Mouse (Mus musculus): ENCODE results near the gene Tpsg1.

Tpsg1 gene

DNA sequence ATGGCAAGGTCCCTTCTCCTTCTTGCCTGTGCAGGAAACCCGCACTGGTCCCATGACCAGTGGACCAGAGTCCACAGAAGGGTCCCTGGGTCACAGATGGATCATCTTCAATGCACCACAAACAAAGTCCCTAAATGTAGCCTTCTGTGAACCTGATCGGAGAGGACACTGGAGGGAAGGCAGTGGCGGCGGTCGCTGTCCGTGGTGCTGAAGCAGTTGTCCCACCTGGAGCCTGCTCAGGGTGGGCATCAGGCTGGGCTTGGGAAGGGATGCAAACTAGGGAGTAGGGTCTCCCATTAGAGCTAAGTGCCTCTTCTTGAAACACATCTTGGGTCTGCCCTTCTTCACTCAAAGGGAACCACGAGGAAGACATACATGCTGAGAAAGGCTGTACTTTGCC is 31.4 kb downstream of the Tpsg1 start:
- no peak for TF ChIP-seq GATA4 (IDR thresholded peaks at IDR 0.05; ENCODE audit: insufficient replicate concordance, low read length)

DNA sequence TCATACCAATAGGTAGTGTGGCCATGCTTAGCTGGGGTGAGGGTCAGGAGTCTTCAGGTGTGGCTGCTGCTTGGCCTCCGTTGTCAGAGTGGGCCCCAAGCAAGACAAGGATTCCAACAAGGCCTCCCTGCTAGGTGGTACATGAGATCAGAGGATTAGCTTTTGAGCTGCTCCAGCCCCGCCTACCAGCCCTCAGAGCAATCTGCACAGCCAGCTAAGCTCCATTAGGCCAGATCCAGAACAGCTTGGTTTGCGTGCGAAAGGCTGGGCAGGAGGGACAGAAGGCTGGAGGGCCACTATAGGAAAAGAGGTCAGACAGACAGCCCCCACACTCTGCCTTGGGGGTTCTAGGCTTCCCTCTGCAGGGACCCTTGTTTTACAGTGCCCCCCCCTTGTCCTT is 32.4 kb downstream of the Tpsg1 start:
- no peak for TF ChIP-seq GATA4 (IDR thresholded peaks at IDR 0.05; ENCODE audit: insufficient replicate concordance, low read length)

DNA sequence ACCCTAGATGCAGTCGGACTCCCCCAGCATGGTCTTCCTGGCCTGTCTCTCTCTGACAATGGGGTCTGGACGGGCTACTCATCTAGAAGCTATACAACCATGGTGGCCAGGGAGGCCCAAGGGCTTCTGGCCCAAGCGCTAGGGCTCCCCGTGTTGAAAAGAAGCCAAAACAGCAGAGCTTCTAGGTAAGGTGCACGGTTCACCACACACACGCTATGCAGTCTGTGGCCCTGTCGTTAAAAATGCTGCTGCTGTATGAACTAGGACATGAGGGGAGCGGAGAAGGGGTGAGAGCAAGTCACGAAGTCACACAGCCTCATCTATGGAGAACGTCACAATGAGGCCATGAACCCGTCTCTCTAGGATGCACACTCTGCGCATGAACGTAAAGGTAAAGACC is 33.2 kb downstream of the Tpsg1 start:
- TF ChIP-seq GATA4 (IDR thresholded peaks at IDR 0.05; ENCODE audit: insufficient replicate concordance, low read length): no peak

DNA sequence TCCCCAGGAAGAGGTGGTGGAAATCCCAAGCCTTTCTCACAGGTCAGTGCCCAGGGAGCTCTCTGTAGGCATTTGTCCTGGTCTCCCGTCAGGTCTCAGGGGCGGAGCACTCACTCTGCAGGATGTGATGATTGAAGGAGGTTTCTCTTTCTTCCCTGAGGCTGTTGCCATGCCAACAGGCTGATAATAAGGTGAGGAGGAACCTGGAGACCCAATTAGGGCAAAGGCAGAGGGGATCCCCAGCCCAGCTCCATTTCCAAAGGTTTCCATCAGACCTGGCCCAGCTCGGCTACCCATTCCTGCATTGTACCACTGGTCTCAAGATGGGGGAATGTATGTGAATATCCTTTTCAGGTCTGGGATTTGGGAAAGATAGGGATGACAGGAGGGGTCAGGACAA is 35.1 kb downstream of the Tpsg1 start:
- no peak for TF ChIP-seq GATA4 (IDR thresholded peaks at IDR 0.05; ENCODE audit: insufficient replicate concordance, low read length)

DNA sequence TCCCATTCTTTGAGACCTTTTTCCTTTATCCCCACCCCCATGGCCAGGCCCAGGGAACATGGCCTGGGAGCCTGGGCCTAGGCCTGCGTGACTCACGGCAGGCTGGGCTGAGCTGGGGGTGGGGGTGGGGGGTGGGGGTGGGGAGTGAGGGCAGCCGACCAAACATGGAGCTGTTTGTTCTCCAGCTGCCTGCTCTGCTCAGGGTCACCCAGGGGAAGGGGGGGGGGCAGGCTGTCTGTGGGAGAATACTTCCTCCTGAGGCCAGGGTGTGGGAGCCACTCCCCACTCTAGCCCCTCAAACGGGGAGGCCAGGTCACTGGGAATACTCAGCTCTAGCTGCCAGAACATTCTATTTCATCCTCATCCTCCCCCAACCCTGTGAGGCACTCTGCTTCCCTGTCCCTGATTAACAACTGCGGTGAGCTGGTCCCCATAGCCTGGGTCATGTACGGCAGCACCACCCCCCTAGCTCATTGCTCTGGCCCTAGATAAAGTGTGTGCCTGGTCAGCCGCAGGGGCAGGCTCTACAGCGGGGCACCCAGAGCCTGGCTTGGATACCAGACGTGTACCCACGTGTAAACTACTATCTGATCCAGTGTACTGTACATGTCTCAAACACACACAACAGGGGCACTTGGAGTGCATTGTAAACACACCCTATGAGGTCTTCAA is 36.3 kb downstream of the Tpsg1 start:
- no peak for TF ChIP-seq GATA4 (IDR thresholded peaks at IDR 0.05; ENCODE audit: insufficient replicate concordance, low read length)

DNA sequence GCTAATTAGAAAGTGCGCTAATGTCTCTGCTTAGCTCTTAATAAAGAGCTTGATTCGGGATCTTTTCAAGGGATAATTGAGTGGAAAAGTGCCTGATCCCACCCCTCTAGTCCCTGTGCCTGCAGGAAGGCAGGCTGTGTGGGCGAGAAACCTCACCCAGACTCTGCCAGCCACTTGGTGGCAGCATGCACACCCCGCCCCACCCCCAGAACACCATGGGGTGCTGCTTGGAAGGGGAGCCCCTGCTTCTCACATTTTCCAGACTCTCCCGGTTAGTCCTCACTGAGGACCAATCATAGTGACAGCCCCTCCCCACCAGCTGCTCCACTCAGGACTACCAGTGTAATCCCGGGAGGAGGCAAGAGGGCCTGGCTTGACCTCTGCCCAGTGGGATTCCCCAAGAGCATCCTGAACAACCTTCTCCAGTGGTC is 37.0 kb downstream of the Tpsg1 start:
- TF ChIP-seq GATA4 (IDR thresholded peaks at IDR 0.05; ENCODE audit: insufficient replicate concordance, low read length): no peak

DNA sequence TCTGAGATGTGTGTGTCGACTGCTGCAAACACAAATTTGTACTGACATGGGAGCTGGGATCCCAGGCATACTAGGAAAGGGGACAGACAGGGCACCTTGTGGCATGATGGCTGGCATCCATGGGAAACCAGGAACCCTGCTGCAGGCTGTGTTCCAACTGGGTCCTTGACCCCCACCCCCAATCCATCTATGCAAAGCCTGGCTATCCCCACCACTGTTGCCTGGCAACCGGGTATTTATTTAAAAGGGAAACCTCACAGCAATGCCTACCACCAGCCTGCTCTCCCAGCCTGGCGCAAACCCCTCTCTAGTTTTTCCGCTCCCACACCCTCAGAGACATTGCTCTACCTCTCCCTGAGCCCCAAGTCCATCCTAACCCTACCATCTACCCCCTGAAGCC is 38.3 kb downstream of the Tpsg1 start:
- no peak for TF ChIP-seq GATA4 (IDR thresholded peaks at IDR 0.05; ENCODE audit: insufficient replicate concordance, low read length)

DNA sequence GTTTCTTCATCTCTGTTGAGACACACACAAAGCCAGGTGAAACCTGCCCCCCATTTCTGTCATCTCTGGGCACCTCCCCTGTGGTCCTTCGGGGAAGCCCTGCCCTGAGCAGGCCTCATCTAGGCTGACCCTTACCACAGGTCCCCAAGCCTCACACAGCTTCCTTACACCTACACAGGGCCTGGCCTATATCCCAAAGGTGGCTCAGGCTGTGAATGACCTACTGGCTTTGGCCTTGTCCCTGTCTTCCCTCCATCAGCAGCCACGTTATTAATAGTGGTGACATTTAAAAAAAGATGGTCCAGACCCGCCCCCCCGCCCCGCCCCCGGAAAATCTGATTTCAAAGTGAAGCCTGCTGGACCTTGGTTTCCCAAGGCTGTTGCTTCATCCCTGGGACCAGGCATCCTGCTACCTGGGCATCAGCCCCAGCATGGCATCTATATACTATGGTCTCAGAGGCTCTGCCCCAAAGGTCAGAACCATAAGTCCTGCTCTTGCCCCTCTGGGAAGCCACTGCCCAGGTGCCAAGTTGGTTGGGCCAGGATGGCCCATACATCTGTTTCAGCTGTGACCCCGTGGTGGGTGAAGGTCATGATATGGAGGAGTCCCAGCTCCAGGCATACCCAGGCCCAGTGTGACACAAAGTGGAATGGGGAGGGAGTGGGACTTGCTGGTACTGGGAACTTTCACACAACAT is 39.4 kb downstream of the Tpsg1 start:
- TF ChIP-seq GATA4 (IDR thresholded peaks at IDR 0.05; ENCODE audit: insufficient replicate concordance, low read length): no peak

DNA sequence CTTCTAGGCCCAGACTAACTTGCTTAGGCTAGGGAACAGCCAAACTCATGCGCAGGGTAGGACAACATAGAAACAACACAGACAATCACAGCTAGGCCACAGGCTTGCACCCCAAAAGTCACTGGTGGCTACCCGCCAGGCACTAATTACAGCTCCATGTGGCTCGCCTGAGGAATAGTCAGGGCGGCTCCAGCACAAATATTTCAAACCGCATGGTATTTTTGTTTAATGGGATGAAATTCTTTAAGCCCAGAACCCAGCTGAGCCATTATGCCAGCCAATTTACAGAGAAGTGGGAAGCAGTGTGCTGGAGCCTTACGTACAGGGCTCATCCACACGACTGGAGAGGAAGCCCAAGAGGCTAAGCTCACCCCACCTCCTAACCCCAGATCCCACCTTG is 40.5 kb downstream of the Tpsg1 start:
- TF ChIP-seq GATA4 (IDR thresholded peaks at IDR 0.05; ENCODE audit: insufficient replicate concordance, low read length): no peak

DNA sequence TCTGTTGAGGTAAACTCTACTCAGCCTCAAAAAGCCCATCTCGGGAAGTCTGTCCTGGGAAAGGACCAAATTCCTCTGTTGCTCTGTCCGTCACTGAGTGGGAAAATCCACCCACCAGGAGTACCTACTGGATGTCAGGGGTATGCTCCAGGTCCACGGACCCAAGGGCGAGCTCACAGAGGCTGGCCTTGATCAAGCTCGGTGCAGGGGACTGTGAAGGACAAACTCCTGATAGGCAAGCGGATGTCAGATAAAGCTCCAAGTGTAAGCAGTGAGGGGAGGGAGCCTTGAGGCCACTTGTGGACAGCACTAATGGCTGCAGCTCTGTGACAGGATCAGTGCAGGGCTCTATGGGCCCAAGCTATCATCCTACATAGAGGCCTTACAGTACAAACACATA is 41.1 kb downstream of the Tpsg1 start:
- TF ChIP-seq GATA4 (IDR thresholded peaks at IDR 0.05; ENCODE audit: insufficient replicate concordance, low read length): no peak

DNA sequence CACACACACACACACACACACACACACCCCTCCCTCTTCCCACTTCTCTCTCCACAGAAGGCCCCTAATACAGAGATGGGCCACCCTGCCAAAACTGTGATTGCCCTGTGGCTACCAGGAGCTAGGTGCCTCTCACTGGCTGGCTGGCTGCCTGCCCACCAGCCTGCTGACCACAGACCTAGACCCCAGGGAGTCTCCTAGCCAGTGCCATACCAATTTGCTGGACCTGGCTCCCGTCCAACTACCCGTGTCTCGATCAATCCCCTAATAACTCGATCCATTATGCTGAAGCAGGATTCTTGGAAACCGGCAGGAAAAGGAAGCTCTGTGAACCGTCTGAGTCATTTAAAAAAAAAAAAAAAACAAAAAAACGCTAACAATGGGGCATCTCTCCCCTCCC is 41.7 kb downstream of the Tpsg1 start:
- no peak for TF ChIP-seq GATA4 (IDR thresholded peaks at IDR 0.05; ENCODE audit: insufficient replicate concordance, low read length)

DNA sequence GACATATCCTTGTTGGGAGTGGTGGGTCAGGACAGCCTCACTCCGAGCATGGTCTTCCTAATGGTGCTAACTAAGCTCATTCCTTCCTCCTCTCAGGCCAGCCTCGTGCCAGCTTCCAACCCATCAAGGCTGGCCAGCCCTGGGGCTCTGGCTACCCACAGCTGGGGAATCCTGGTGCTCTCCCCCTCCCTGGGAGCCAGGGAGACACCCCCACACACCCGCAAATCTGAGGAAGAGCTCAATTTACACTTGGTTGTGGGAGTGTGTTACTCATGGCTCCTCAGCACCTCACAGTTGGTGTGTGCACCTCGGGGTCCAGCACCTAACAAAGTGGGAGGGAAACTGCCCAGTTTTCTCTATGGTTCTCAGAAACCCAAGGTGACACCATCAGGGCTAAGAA is 42.2 kb downstream of the Tpsg1 start:
- TF ChIP-seq GATA4 (IDR thresholded peaks at IDR 0.05; ENCODE audit: insufficient replicate concordance, low read length): no peak

DNA sequence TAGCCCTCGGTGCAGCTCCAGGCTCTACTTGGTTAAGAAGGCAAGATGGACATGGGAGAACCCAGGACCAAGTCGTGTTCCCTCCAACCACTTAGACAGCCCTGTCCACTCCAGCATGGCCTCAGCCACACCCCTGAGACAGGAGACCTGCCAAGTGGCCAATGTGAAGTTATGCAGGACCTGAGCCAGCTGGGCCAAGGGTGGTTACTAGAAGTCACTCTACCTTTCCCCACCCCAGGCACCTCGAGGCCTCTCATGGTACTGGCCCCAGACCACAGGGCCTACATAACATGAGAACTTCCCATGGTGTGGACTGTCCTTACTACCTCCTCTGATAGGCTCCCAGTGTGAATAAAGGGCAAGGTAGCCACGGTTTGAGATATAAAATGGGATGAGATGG is 45.1 kb downstream of the Tpsg1 start:
- TF ChIP-seq GATA4 (IDR thresholded peaks at IDR 0.05; ENCODE audit: insufficient replicate concordance, low read length): no peak

DNA sequence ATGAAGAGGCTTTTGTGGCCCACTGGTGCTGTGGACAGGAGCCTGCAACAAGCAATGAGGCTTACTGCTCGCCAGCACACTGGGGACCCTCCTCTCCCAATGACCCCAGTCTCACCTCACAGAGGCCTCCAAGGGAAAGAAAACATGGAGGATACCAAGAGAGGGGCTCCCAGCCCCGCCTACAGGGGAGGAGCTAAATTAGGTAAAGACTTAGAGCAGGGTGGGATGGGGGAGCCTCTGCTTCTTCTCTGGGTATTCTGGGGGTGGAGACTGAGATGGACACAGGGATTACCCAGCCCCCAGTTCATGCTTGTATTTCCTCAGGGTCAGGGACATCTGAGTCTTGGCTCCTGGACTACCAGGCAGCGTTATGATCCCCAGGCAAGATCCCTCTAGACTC is 45.8 kb downstream of the Tpsg1 start:
- TF ChIP-seq GATA4 (IDR thresholded peaks at IDR 0.05; ENCODE audit: insufficient replicate concordance, low read length): no peak

DNA sequence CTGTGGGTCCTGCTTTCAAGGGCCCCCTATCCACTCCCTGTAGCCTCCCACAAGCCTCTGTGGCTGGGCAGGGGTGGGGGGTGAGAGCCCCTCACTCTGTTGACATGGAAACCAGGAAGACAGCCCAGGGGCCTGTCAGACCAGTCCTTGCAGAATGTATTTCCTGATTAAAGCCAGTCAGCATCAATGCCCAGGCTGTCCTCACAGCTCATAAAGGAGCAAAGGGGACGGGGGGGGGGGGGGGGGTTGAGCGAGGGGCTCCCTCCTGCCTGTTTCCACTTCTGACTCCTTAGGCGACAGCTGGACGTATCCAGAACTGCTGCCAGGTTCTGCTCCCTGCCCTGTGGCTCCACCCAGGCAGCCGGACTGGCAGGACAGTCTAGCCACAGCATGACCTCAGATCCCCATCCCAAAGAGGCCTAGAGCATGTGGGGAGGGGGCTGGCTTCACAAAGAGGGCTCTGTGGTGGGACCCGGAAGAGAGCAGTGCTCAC is 46.4 kb downstream of the Tpsg1 start:
- no peak for TF ChIP-seq GATA4 (IDR thresholded peaks at IDR 0.05; ENCODE audit: insufficient replicate concordance, low read length)

DNA sequence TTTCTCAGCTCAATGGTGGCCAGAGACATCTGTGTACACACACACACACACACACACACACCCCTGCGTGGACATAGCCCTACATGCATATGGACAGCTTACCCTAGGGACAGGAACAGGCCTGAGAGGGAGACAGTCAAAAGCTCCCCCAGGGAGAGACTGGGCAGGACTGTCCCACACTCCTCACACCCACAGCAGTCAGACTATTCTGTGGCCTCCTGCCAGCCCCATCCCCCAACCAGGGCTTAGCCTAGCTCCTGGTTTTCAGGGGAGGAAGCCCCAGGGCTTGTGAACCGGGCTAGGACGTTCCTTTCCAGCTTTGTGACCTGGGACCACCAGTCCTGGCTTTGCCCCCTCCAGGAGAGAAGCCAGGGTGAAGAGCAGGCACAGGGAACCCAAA is 47.1 kb downstream of the Tpsg1 start:
- no peak for TF ChIP-seq GATA4 (IDR thresholded peaks at IDR 0.05; ENCODE audit: insufficient replicate concordance, low read length)

DNA sequence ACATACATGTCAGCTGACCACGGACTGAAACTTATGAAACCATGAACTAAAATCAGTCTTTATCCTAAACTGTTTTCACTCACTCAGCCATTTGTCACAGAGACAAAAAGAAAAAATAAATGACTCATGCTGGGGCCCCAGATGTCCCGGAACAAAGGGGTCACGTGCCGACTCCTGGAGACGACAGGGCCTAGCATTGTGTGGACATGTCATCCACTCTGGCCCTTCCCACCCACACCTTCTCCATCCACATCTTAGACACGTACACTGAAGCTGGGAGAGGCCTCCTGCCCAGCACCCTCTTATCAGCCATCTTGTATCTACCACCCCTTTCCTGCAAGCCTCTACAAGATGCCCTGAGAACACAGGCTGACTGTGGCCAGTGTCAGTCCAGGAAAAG is 48.9 kb downstream of the Tpsg1 start:
- no peak for TF ChIP-seq GATA4 (IDR thresholded peaks at IDR 0.05; ENCODE audit: insufficient replicate concordance, low read length)

All from liver, adult (tissue).